Mouse (Mus musculus) neural tube, embryonic 14.5 days (tissue): ENCODE data around the gene Fam20c. TPM values are rescaled to one million over a fixed set of nuclear protein-coding genes. Genes with fewer than 3 reads are reported as not detected.

Source experiments
- ATAC-seq: fragments of 200-750 bp; cut with Nextera tagmentation; 2 replicates; pipeline ENCODE4 v1.8.0; 2017; ENCODE audit warnings: low read depth, mild to moderate bottlenecking, moderate TSS enrichment, moderate library complexity
- H3K27ac ChIP-seq: fragments of 300-500 bp; sonication (generic); 2 replicates; pipeline ENCODE4 v1.5.1; 2014; ENCODE audit warnings: low read depth, mild to moderate bottlenecking, control low read depth, low read length, moderate library complexity, mixed read lengths
- H3K27me3 ChIP-seq: fragments of 300-500 bp; sonication (generic); 2 replicates; pipeline ENCODE4 v1.6.1; 2014; ENCODE audit warnings: low read length; ENCODE audit not compliant: control insufficient read depth, insufficient read depth
- H3K36me3 ChIP-seq: fragments of 300-500 bp; sonication (generic); 2 replicates; pipeline ENCODE4 v1.6.1; 2014; ENCODE audit warnings: low read length, mixed read lengths; ENCODE audit not compliant: control insufficient read depth, insufficient read depth
- H3K4me1 ChIP-seq: fragments of 300-500 bp; sonication (generic); 2 replicates; pipeline ENCODE4 v1.6.1; 2014; ENCODE audit warnings: low read length; ENCODE audit not compliant: control insufficient read depth, insufficient read depth
- H3K4me2 ChIP-seq: fragments of 300-500 bp; sonication (generic); 2 replicates; pipeline ENCODE4 v1.6.1; 2014; ENCODE audit warnings: mild to moderate bottlenecking, low read depth, low read length, control low read depth
- H3K4me3 ChIP-seq: fragments of 300-500 bp; sonication (generic); 2 replicates; pipeline ENCODE4 v1.5.1; 2014; ENCODE audit warnings: low read depth, low read length, control low read depth, mixed read lengths
- H3K9ac ChIP-seq: fragments of 300-500 bp; sonication (generic); replicated peaks from 2 replicates; pipeline ENCODE4 v1.6.1; 2014; ENCODE audit warnings: low read depth, mild to moderate bottlenecking, control low read depth, low read length, mixed read lengths
- H3K9me3 ChIP-seq: fragments of 300-500 bp; sonication (generic); 2 replicates; pipeline ENCODE4 v1.6.1; 2016; ENCODE audit warnings: low read length; ENCODE audit not compliant: control insufficient read depth
- WGBS: fragments of 180-500 bp; shearing (Covaris S2); extraction: QIAGEN DNeasy Blood & Tissue Kit; methylation state at CpG from one replicate; pipeline ENCODE4 v1.1.7; 2014; 5-methylcytosine and 5-hydroxymethylcytosine counted together
- polyA plus RNA-seq: library from polyadenylated mRNA; unstranded; fragments of >200 nt; fragmentation: Nextera tagmentation; extraction: Ambion mirVana; gene quantifications from 2 replicates; pipeline ENCODE4 v1.2.1, GENCODE M21; 2014

The Fam20c gene
- 56.8 and 64.6 TPM in 2 replicates for polyA plus RNA-seq

GRCm38 (mm10) chr5:138754303-138755120, at the start of gene Fam20c:
Gene Fam20c, plus strand, starts transcription at chr5:138754514.
- ATAC-seq, result peak; percentile 82
- Histone ChIP-seq H3K27me3 (no peaks in the 10 kb centered on the region), H3K4me1 (peaks cover 41% of the 10 kb centered on the region), H3K9ac (peak within 1 kb of the TSS; percentile 93), H3K9me3 (no peaks in the 10 kb centered on the region), H3K27ac (peak within 1 kb of the TSS; percentile 98), H3K36me3 (peaks cover 10% of the 10 kb centered on the region; the same call in 1 of the 2 replicates), H3K4me2 (peak within 1 kb of the TSS; percentile 94), H3K4me3 (peak within 1 kb of the TSS; percentile 60)
- WGBS, result 1% methylated on average over 87 of the region's 98 CpGs

DNA sequence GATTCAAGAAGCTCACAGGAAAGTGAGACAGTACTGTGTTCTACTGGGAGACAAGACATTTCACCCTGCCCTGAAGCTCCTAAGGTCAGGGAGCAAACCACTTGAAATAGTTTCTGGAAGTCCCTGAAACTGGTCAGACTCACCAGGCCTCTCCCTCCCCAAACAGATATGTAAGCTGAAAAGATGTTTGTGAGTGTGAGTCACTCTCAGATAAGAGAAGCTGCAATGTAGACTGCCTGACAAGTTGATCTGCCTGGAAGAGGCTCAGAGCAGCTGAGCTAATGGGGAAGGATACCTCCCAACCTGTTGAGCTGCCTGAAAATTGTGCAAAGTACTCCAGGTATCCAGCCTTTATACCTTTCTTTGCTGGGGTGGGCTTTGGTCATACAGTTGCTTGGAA, 46.9 kb upstream of the Fam20c start:
- Histone ChIP-seq H3K27me3 (no peaks in the 10 kb centered on the region), H3K36me3 (no peaks in the 10 kb centered on the region), H3K27ac (no peak overlapping the region), H3K4me2 (no peak overlapping the region), H3K4me3 (no peak overlapping the region), H3K9ac (no peak overlapping the region), H3K9me3 (no peaks in the 10 kb centered on the region), H3K4me1 (no peaks in the 10 kb centered on the region)
- ATAC-seq, result no peak

DNA sequence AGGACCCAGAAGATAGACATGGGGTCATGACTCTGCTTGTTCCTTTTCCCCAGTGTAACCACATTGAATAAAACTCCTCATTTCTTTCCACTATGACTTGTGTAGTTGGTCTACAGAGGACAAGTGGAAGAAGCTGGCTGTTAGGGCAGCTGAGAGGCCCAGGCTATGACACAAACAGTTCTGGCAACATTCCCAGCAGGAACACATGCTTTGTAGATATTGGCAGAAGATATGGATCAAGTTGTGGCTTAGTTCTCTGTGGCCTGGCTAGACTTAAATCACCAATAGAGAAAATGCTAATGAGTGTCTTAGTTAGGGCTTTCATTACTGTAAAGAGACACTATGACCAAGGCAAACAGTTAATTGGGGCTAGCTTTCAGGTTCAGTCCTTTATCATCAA, 45.7 kb upstream of the Fam20c start:
- Histone ChIP-seq H3K9ac (no peak overlapping the region), H3K27ac (no peak overlapping the region), H3K4me1 (no peaks in the 10 kb centered on the region), H3K4me3 (no peak overlapping the region), H3K36me3 (no peaks in the 10 kb centered on the region), H3K4me2 (no peak overlapping the region), H3K9me3 (no peaks in the 10 kb centered on the region), H3K27me3 (no peaks in the 10 kb centered on the region)
- no peak for ATAC-seq

GRCm38 (mm10) chr5:138715561-138716095, 38.7 kb upstream of the Fam20c start:
- no peaks in the 10 kb centered on the region for H3K4me1 ChIP-seq
- H3K27ac ChIP-seq, result no peak overlapping the region
- 35% methylated on average over 14 of the region's 14 CpGs for WGBS
- no peak overlapping the region for H3K9ac ChIP-seq
- ATAC-seq, result no peak
- H3K27me3 ChIP-seq, result no peaks in the 10 kb centered on the region
- no peaks in the 10 kb centered on the region for H3K36me3 ChIP-seq
- no peaks in the 10 kb centered on the region for H3K9me3 ChIP-seq
- H3K4me2 ChIP-seq, result no peak overlapping the region
- H3K4me3 ChIP-seq, result no peak overlapping the region

- Histone ChIP-seq H3K36me3 (no peaks in the 10 kb centered on the region), H3K4me1 (no peaks in the 10 kb centered on the region), H3K4me2 (no peak overlapping the region), H3K27ac (no peak overlapping the region), H3K9me3 (no peaks in the 10 kb centered on the region), H3K4me3 (no peak overlapping the region), H3K27me3 (no peaks in the 10 kb centered on the region), H3K9ac (no peak overlapping the region)
- WGBS, result 35% methylated on average over 13 of the region's 13 CpGs
- ATAC-seq, result peak; percentile 34; the same call in 1 of the 2 replicates
Measured at GRCm38 (mm10) chr5:138720329-138721190, 33.8 kb upstream of the Fam20c start.

DNA sequence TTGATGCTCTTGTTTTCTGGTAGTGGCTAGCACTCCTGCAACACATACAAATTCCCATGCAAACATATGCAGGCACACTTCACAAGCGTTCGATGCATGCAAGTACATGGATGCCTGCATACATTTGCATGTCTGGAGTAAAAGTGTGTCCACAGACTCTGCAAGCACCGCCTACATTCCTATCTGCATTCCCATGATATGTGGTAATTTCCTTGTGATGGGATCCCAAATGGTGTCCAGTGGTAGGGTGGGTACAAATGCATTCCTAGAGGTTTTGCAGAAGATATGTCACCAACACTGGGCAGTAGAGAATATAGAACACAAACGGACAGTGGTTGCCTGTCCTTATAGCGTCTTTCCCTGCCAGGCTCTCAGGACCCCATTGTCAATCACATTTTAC, 29.9 kb upstream of the Fam20c start:
- 95% methylated on average over 5 of the region's 5 CpGs for WGBS
- no peak for ATAC-seq
- H3K27ac ChIP-seq, result no peak overlapping the region

DNA sequence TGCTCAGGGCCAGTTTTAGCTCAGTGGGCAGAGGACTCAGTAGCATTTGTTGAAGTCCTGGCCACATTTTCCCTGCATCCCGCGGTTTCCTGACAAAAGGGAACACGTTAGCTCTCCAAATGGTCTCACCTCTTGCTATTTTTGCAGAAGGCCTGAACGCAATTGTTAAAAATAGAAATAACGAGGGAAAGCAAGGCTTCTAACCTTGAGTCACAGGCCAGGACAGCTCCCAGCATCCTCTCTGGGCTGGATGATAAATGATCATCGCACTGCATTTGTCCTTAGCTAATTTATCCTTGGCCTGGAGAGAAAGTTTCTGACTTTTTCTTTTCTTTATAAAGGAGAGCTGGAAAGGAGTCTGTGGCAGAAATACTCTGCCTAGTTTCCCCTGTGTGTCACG, 29.2 kb upstream of the Fam20c start:
- no peak overlapping the region for H3K4me2 ChIP-seq
- no peak overlapping the region for H3K9ac ChIP-seq
- H3K9me3 ChIP-seq, result no peaks in the 10 kb centered on the region
- H3K4me1 ChIP-seq, result no peaks in the 10 kb centered on the region
- 67% methylated on average over 7 of the region's 7 CpGs for WGBS
- H3K4me3 ChIP-seq, result no peak overlapping the region
- ATAC-seq, result no peak
- no peaks in the 10 kb centered on the region for H3K27me3 ChIP-seq
- H3K27ac ChIP-seq, result no peak overlapping the region
- H3K36me3 ChIP-seq, result no peaks in the 10 kb centered on the region

More for the DNA sequence above, 29.9 kb upstream of the Fam20c start:
- H3K27me3 ChIP-seq, result no peaks in the 10 kb centered on the region
- H3K9me3 ChIP-seq, result no peaks in the 10 kb centered on the region
- H3K4me2 ChIP-seq, result no peak overlapping the region
- no peaks in the 10 kb centered on the region for H3K4me1 ChIP-seq
- no peak overlapping the region for H3K4me3 ChIP-seq
- H3K9ac ChIP-seq, result no peak overlapping the region
- no peaks in the 10 kb centered on the region for H3K36me3 ChIP-seq

- no peak for ATAC-seq
- H3K4me3 ChIP-seq, result no peak overlapping the region
- H3K4me2 ChIP-seq, result no peak overlapping the region
- H3K36me3 ChIP-seq, result no peaks in the 10 kb centered on the region
- no peak overlapping the region for H3K27ac ChIP-seq
- H3K9ac ChIP-seq, result no peak overlapping the region
- no peaks in the 10 kb centered on the region for H3K27me3 ChIP-seq
- no peaks in the 10 kb centered on the region for H3K9me3 ChIP-seq
- no peaks in the 10 kb centered on the region for H3K4me1 ChIP-seq
- WGBS, result 78% methylated on average over 5 of the region's 5 CpGs
Measured at GRCm38 (mm10) chr5:138730863-138731262, 23.5 kb upstream of the Fam20c start.
